Mouse (Mus musculus) midbrain, embryonic 12.5 days (tissue): Measurements from ENCODE around the gene Pxylp1. TPM values are rescaled to one million over a fixed set of nuclear protein-coding genes. Genes with fewer than 3 reads are reported as not detected.

ENCODE experiments used
- ATAC-seq: fragments of 200-750 bp; cut with Nextera tagmentation; 2 replicates; pipeline ENCODE4 v1.8.0; 2017; ENCODE audit warnings: low read depth, moderate TSS enrichment, moderate library complexity; ENCODE audit not compliant: low FRiP score
- H3K27ac ChIP-seq: fragments of 300-500 bp; sonication (generic); replicated peaks from 2 replicates; pipeline ENCODE4 v1.5.1; 2016; ENCODE audit warnings: mild to moderate bottlenecking
- H3K27me3 ChIP-seq: fragments of 300-500 bp; sonication (generic); 2 replicates; pipeline ENCODE4 v1.6.1; 2016; ENCODE audit warnings: mild to moderate bottlenecking
- H3K36me3 ChIP-seq: fragments of 300-500 bp; sonication (generic); 2 replicates; pipeline ENCODE4 v1.6.1; 2016
- H3K4me1 ChIP-seq: fragments of 300-500 bp; sonication (generic); 2 replicates; pipeline ENCODE4 v1.6.1; 2016
- H3K4me2 ChIP-seq: fragments of 300-500 bp; sonication (generic); replicated peaks from 2 replicates; pipeline ENCODE4 v1.6.1; 2016; ENCODE audit warnings: mild to moderate bottlenecking, moderate library complexity
- H3K4me3 ChIP-seq: fragments of 300-500 bp; sonication (generic); 2 replicates; pipeline ENCODE4 v1.5.1; 2016; ENCODE audit warnings: mild to moderate bottlenecking
- H3K9ac ChIP-seq: fragments of 300-500 bp; sonication (generic); replicated peaks from 2 replicates; pipeline ENCODE4 v1.6.1; 2016; ENCODE audit warnings: mild to moderate bottlenecking, moderate library complexity
- H3K9me3 ChIP-seq: fragments of 300-500 bp; sonication (generic); 2 replicates; pipeline ENCODE4 v1.6.1; 2016; ENCODE audit warnings: mild to moderate bottlenecking
- WGBS: fragments of 180-500 bp; shearing (Covaris S2); methylation state at CpG from one replicate; pipeline ENCODE4 v1.1.7; 2016; 5-methylcytosine and 5-hydroxymethylcytosine counted together
- polyA plus RNA-seq: library from polyadenylated mRNA; unstranded; fragments of >200 nt; fragmentation: Nextera tagmentation; extraction: Ambion mirVana; gene quantifications from 2 replicates; pipeline ENCODE4 v1.2.1, GENCODE M21; 2016

Pxylp1 gene
- polyA plus RNA-seq, 1 experiment from 2014 or later = 61.9 TPM

DNA sequence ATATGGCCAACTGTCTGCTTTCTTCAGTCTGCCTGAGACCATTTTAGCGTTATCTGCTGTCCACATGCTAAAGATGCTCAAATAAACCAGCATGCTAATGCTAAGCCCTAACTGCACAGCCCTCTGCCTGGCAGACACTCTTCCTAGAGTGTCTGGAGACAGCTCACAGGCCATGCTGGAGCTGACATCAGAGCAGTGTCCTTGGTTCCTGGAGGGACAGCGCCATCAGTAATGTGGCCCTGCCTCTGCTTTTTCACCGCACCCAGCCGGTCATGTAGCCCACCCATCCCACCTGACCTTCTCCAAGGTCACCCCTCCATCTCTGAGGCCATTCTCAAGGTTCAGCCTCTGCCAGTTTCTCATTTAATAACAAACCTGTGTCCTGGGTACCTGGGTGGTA lies 60.0 kb downstream of the Pxylp1 start:
- Histone ChIP-seq H3K9ac (no peak overlapping the region), H3K9me3 (no peaks in the 10 kb centered on the region), H3K36me3 (peaks cover 10% of the 10 kb centered on the region; the same call in 1 of the 2 replicates), H3K4me1 (peaks cover 11% of the 10 kb centered on the region), H3K4me2 (no peak overlapping the region), H3K27ac (no peak overlapping the region), H3K27me3 (no peaks in the 10 kb centered on the region), H3K4me3 (no peak overlapping the region)
- no peak for ATAC-seq
- WGBS = 90% methylated on average over 4 of the region's 4 CpGs

DNA sequence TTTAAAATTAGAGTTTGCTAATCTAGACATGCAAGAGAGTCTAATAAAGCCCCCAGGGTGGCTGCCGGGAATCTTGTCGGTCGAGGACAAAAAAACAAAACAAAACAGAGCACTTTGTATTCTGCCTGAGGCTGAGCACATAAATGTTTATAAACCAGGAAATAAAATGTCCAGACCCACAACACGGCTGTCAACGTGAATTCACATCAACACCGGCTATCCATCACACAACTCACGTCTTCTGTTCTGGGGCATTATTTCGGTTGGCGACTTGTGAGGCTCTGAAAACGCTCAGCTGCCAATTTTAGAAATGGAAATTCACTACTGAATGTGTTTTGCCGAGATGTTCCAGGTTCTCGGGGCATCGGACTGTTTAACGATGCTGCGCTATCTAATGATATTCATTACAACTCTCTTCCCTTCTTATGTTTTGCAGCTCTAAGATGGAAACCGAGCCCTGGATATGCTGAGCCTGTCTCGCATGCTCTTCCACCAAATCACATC lies 61.6 kb downstream of the Pxylp1 start:
- 74% methylated on average over 17 of the region's 17 CpGs for WGBS
- Histone ChIP-seq H3K36me3 (peaks cover 9% of the 10 kb centered on the region), H3K27me3 (no peaks in the 10 kb centered on the region), H3K4me3 (no peak overlapping the region), H3K9me3 (no peaks in the 10 kb centered on the region), H3K27ac (peak overlapping the region; percentile 30; the same call in 1 of the 2 replicates), H3K4me1 (peaks cover 2% of the 10 kb centered on the region; the same call in 1 of the 2 replicates), H3K9ac (no peak overlapping the region), H3K4me2 (no peak overlapping the region)
- no peak for ATAC-seq

DNA sequence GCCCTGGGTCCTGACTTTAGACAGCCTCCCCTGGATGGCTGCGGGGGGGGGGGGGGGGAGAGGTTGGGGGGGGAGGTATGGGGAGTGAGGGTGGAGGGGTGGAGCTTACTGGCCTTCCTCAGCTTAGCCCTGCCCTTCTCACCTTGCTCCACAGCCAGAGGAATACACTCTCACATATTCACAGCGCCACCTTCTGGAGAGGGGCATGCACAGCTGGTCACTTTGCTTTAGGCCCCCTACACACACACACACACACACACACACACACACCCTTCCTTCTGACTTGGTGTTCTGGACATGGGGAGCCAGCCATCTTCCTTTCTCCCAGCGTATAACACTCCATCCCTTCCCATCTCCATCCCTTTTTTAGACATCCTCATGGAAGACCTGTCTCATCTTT lies 62.8 kb downstream of the Pxylp1 start:
- H3K36me3 ChIP-seq = peaks cover 18% of the 10 kb centered on the region

DNA sequence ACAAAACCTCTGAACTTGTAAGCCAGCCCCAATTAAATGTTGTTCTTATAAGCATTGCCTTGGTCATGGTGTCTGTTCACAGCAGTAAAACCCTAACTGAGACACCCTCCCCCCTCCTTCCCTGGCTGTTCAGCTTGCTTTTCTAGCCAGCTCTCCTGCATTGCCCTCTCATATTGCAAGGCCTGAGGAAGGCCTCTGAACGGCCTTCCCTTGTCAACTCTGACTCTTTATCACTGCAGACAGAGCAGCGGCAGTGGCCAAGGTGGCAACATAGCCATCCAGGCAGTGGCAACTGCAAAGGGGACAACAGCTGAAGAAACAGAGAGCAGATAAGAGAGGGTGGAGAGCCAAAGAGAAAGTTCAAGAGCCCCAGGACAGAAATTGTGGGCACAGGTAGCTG lies 64.4 kb downstream of the Pxylp1 start:
- no peak for ATAC-seq
- H3K4me3 ChIP-seq = no peak overlapping the region
- no peaks in the 10 kb centered on the region for H3K9me3 ChIP-seq
- H3K4me2 ChIP-seq = no peak overlapping the region
- peaks cover 22% of the 10 kb centered on the region for H3K36me3 ChIP-seq
- H3K9ac ChIP-seq = no peak overlapping the region
- no peak overlapping the region for H3K27ac ChIP-seq
- peaks cover 2% of the 10 kb centered on the region; the same call in 1 of the 2 replicates for H3K4me1 ChIP-seq
- H3K27me3 ChIP-seq = no peaks in the 10 kb centered on the region
- WGBS = 85% methylated on average over 2 of the region's 2 CpGs

More for the DNA sequence above, 62.8 kb downstream of the Pxylp1 start:
- 86% methylated on average over 2 of the region's 3 CpGs for WGBS
- no peak for ATAC-seq
- no peak overlapping the region for H3K9ac ChIP-seq
- no peak overlapping the region for H3K4me2 ChIP-seq
- no peak overlapping the region for H3K4me3 ChIP-seq
- no peaks in the 10 kb centered on the region for H3K9me3 ChIP-seq
- H3K27ac ChIP-seq = no peak overlapping the region
- no peaks in the 10 kb centered on the region for H3K27me3 ChIP-seq
- peaks cover 2% of the 10 kb centered on the region; the same call in 1 of the 2 replicates for H3K4me1 ChIP-seq

DNA sequence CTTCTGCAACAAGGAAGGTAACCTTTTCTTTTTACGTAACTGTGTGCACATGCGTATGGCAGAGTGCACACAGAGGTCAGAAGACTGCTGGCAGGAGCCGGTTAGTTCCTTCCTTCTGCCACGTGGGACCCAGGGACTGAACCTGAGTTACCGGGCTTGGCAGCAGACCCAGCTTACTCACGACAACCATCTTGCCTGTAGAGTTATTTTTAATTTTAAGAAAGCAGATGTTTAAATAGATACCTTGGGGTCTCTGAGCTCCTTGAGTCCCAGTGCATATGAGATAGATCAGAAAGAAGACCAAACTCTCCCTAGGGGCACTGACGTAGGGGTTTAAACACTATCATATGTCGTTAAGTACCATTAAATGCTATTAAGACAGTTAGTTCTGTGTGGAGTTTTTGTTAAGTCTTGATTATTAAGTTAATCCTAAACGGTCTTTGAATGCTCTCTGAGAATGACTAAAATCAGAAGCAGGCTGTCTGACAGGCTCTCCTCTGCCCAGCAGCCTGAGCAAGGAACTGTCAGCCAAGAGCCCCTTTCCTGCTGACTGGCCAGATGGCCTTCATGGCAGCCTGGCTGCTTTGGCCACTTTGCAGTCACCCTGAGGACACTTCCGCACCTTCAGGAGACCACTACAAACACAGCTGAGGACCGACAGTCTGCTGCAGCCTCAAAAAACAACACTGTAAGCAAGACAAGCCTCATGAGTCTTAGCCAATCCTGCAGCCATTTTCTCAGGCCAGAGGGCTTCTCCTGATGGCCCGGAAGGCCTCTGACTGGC lies 65.3 kb downstream of the Pxylp1 start:
- no peaks in the 10 kb centered on the region for H3K9me3 ChIP-seq
- peaks cover 22% of the 10 kb centered on the region for H3K36me3 ChIP-seq
- ATAC-seq = no peak
- no peak overlapping the region for H3K9ac ChIP-seq
- WGBS = 83% methylated on average over 12 of the region's 12 CpGs
- H3K4me3 ChIP-seq = no peak overlapping the region
- H3K27me3 ChIP-seq = no peaks in the 10 kb centered on the region
- H3K4me1 ChIP-seq = peaks cover 2% of the 10 kb centered on the region; the same call in 1 of the 2 replicates
- no peak overlapping the region for H3K27ac ChIP-seq
- no peak overlapping the region for H3K4me2 ChIP-seq

DNA sequence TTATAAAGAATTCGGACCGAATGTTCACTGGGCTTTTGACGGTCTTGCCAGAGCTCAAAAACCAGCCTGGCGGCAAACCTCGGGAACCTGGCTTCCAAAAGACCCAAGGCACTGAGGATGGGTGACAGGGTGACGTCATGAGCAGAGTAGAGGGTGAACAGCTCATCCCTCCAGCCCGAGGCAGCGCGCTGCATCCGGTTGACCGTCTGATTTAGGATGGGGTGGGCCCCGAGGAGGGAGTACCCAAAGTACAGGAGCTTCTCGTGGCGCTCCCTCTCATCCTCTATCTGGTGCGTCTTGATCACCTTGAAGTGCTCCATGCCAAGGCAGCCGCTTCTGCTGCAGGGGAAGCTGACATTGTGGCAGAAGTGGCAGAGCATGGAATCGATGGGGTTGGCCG lies 67.6 kb downstream of the Pxylp1 start:
- H3K4me3 ChIP-seq = no peak overlapping the region
- no peak overlapping the region for H3K4me2 ChIP-seq
- no peaks in the 10 kb centered on the region for H3K4me1 ChIP-seq
- H3K36me3 ChIP-seq = peaks cover 22% of the 10 kb centered on the region
- H3K27ac ChIP-seq = no peak overlapping the region
- no peak for ATAC-seq
- H3K27me3 ChIP-seq = no peaks in the 10 kb centered on the region
- no peak overlapping the region for H3K9ac ChIP-seq
- WGBS = 94% methylated on average over 18 of the region's 18 CpGs
- H3K9me3 ChIP-seq = no peaks in the 10 kb centered on the region

DNA sequence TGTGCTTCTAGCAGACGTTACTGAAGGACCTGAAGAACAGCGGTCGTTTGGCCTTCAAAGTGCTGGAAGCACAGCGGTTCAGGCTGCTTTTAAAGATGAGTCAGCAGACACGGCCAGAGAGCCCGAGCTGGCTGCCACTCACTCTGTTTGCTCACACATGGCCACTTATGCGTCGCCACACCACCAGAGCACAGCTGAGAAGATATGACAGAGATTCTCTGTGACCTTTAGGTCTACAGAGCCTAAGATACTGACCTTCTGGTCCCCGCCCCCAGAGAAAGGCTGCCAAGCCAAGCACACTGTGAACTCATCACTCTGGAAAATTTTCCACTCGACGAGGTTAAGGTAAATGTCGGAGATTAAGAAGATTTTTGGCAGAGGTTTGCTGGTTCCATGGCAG lies 68.4 kb downstream of the Pxylp1 start:
- Histone ChIP-seq H3K4me3 (no peak overlapping the region), H3K27me3 (no peaks in the 10 kb centered on the region), H3K9ac (no peak overlapping the region), H3K4me1 (no peaks in the 10 kb centered on the region), H3K4me2 (no peak overlapping the region), H3K36me3 (peaks cover 22% of the 10 kb centered on the region), H3K27ac (no peak overlapping the region), H3K9me3 (no peaks in the 10 kb centered on the region)
- no peak for ATAC-seq
- 83% methylated on average over 12 of the region's 12 CpGs for WGBS

DNA sequence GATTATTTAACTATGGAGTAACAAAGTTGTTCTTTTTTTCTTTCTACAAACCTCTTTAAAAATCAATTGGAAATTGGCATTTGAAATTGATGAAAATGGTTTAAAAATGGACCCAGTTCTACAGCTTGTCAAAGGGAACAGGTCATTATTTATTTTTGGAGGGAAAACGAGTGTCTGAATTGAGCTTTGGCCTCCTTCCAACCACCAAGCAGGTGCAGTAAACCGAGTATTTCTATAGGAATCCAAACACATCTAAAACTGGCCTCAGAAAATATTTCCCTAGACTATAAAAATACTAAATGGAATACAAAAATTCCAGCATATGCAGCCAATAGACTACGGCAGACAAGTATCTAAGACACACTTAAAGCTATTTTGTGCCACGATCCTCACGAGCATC lies 68.9 kb downstream of the Pxylp1 start:
- no peak for ATAC-seq
- 83% methylated on average over 5 of the region's 5 CpGs for whole genome bisulfite sequencing
- H3K4me2 ChIP-seq = no peak overlapping the region
- peaks cover 22% of the 10 kb centered on the region for H3K36me3 ChIP-seq
- no peak overlapping the region for H3K4me3 ChIP-seq
- no peaks in the 10 kb centered on the region for H3K9me3 ChIP-seq
- no peak overlapping the region for H3K27ac ChIP-seq
- H3K9ac ChIP-seq = no peak overlapping the region
- no peaks in the 10 kb centered on the region for H3K4me1 ChIP-seq
- no peaks in the 10 kb centered on the region for H3K27me3 ChIP-seq

DNA sequence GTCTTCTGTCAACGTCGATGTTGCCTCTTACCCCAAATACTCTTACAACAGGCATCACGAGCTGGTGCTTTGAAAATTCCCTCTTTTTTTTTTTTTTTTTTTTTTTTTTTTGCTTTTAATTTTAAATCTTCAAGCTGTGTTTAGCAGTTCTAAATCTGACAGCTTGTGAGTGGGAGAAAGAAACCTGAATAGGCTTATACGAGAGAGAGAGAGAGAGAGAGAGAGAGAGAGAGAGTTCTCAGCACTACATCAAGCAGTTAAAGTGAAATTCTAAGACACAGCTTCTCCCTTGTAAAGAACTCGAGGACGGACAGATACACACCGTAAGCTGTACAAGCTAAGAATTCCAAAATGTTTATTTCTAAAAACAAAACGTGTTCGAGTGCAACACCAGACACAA lies 69.5 kb downstream of the Pxylp1 start:
- Histone ChIP-seq H3K4me3 (no peak overlapping the region), H3K4me1 (no peaks in the 10 kb centered on the region), H3K27me3 (no peaks in the 10 kb centered on the region), H3K4me2 (no peak overlapping the region), H3K27ac (no peak overlapping the region), H3K9ac (no peak overlapping the region), H3K9me3 (no peaks in the 10 kb centered on the region), H3K36me3 (peaks cover 17% of the 10 kb centered on the region)
- no peak for ATAC-seq
- 87% methylated on average over 9 of the region's 9 CpGs for WGBS

DNA sequence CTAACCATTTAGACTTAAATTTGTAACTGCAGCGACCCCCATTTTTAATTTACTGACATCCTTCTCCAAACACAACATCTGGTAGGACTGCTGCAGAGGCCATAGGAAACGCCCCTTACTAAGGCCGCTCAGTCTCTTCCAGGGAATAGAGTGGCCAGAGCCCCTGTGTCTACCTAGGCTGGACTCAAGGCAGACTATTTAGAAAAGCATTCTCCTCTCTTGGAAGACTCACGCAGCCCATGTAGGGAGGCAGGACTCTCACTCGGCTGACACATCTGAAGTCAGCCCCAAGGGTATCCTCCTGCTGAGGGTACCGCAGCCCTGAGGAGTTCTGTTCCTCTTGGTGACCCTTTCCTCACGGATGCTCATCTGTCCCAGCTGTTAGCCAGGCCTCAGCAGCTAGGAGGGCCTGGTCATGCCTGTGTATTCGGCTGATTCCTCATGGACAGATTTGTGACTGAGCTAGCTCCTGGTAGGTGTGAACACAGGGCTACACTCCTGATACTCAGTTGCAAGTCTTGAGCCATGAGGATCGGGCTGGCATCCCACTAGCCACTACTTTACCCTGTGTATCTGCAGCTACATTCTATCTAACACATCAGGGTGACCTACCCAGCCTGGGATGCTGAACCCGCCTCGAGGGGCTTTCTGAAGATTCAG lies 73.5 kb downstream of the Pxylp1 start:
- peaks cover 3% of the 10 kb centered on the region; the same call in 1 of the 2 replicates for H3K9me3 ChIP-seq
- no peak overlapping the region for H3K9ac ChIP-seq
- H3K4me1 ChIP-seq = no peaks in the 10 kb centered on the region
- H3K36me3 ChIP-seq = no peaks in the 10 kb centered on the region
- no peaks in the 10 kb centered on the region for H3K27me3 ChIP-seq
- no peak overlapping the region for H3K4me2 ChIP-seq
- H3K27ac ChIP-seq = no peak overlapping the region
- 62% methylated on average over 11 of the region's 11 CpGs for WGBS
- no peak overlapping the region for H3K4me3 ChIP-seq
- ATAC-seq = peak; percentile 30; the same call in 1 of the 2 replicates

DNA sequence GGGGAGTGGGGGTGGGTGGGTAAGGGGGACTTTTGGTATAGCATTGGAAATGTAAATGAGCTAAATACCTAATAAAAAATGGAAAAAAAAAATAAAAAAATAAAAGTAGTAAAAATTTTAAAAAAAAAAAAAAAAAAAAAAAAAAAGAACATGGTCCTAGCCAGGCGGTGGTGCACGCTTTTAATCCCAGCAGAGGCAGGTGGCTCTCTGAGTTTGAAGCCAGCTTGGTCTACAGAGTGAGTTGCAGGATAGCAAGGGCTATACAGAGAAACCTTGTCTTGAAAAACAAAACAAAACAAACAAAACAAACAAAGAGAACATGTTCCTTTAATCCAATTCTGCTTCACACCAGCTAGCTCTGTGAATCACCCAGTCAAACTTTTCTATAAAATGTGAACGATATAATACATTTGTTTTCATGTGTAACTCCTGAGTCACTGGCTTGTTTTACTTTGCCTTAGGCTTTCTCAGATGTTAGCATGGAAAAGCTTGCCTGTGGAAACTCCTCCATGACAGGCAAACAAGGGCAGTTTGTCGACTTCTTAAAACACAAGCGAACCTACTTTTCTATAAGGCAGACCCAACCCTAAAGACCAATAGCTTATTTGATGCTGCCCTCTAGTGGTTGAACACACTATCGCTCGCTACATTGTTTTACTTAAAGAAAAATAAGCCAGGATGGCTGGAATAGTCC lies 74.2 kb downstream of the Pxylp1 start:
- no peaks in the 10 kb centered on the region for H3K27me3 ChIP-seq
- no peaks in the 10 kb centered on the region for H3K36me3 ChIP-seq
- peak; percentile 63; the same call in 1 of the 2 replicates for ATAC-seq
- H3K4me2 ChIP-seq = no peak overlapping the region
- peaks cover 4% of the 10 kb centered on the region; the same call in 1 of the 2 replicates for H3K9me3 ChIP-seq
- WGBS = 36% methylated on average over 7 of the region's 7 CpGs
- no peaks in the 10 kb centered on the region for H3K4me1 ChIP-seq
- no peak overlapping the region for H3K27ac ChIP-seq
- no peak overlapping the region for H3K9ac ChIP-seq
- H3K4me3 ChIP-seq = no peak overlapping the region

DNA sequence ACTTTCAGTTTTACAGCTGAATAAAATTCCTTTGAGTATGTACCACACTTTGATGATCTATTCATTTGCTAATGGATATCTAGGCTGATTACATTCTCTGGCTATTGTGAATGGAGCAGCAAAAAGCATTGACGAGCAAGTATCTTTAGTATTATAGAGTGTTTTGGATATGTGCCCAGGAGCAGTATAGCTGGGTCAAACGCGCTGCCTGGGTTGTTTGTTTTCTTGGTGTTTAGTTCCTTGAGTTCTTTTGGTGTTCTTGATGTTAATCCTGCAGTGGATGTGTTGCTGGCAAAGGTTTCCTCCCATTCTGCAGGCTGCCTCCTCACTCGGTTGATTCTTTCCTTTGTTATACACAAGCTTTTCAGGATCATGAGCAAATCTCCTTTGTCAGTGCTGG lies 80.5 kb downstream of the Pxylp1 start:
- no peak overlapping the region for H3K27ac ChIP-seq
- H3K27me3 ChIP-seq = no peaks in the 10 kb centered on the region
- no peak for ATAC-seq

More for the DNA sequence above, 80.5 kb downstream of the Pxylp1 start:
- Histone ChIP-seq H3K4me2 (no peak overlapping the region), H3K9me3 (peaks cover 4% of the 10 kb centered on the region; the same call in 1 of the 2 replicates), H3K4me3 (no peak overlapping the region), H3K36me3 (no peaks in the 10 kb centered on the region), H3K4me1 (0 out of 2 replicates have a peak, but pooled peaks cover 3% of the 10 kb centered on the region), H3K9ac (no peak overlapping the region)
- WGBS = 23% methylated on average over 4 of the region's 4 CpGs
